In genomic region chr17:31811333-31811732, GRCm38 (mm10) we compare ENCODE assay signal across 26 mouse cellular contexts. TPM values are rescaled to one million over a fixed set of nuclear protein-coding genes. Genes with fewer than 3 reads are reported as not detected.
DNase-seq lines count a peak whose midpoint lies in the region; ATAC-seq and TF ChIP-seq lines count a peak whose summit lies in the region.
"Had no signal": no experiment of that assay in that cellular context is flagged by ENCODE, and none has a peak within 500 bp of the region (broad histone marks: within the 10 kb centered on the region; RNA-seq: fewer than 3 reads in every experiment).

No protein-coding gene starts in this region.

- TF ChIP-seq CTCF in E14TG2a.4 (conservative IDR thresholded peaks at IDR 0.05; ENCODE audit: low read length) = no peak
- peak; percentile 31 for TF ChIP-seq CTCF in ES-Bruce4 (IDR thresholded peaks at IDR 0.05; ENCODE audit: low read depth, low read length)

- no peak overlapping the region for H3K4me2 ChIP-seq in neural tube, embryonic 15.5 days
- H3K4me2 ChIP-seq: embryonic facial prominence, embryonic 13.5 days; embryonic facial prominence, embryonic 15.5 days; forebrain, embryonic 12.5 days had no signal

- DNase-seq in ES-E14 (ENCODE audit: low read depth, low spot score) = peak; percentile 79
- DNase-seq in ZHBTc4 (ENCODE audit: low read depth, low spot score) = peak; percentile 95
- DNase-seq in left cerebral cortex, postnatal 25 days (ENCODE audit: low spot score in 2 of 2) = no peak
- DNase-seq in cerebellum, adult 9-11 months = no peak
- no peak for DNase-seq in Muller cell, postnatal 12 days (ENCODE audit: inconsistent ontology term)
- DNase-seq: adrenal gland, adult 8-10 months; adrenal gland, postnatal 14 days; adrenal gland, postnatal 36 days; cerebellum, adult 11-12 months; cerebellum, adult 2 months; cerebellum, adult 9-10 months; cerebellum, postnatal 14 days; cerebellum, postnatal 36 days; embryo, embryonic 11 days had no signal

- H3K9me3 ChIP-seq in E14TG2a.4 (ENCODE audit: low read length) (no peaks in the 10 kb centered on the region), ES-Bruce4 (replicated peaks; ENCODE audit: control insufficient read depth, insufficient read depth, low read length, poor library complexity, severe bottlenecking) (no peaks in the 10 kb centered on the region), ES-E14 (ENCODE audit: control insufficient read depth, insufficient read depth, low read depth, low read length) (no peaks in the 10 kb centered on the region)
- H3K9me3 ChIP-seq in neural tube, embryonic 15.5 days (replicated peaks) = no peaks in the 10 kb centered on the region
- H3K9me3 ChIP-seq: embryonic facial prominence, embryonic 13.5 days; embryonic facial prominence, embryonic 15.5 days; forebrain, embryonic 10.5 days; forebrain, embryonic 12.5 days had no signal

- no peak for ATAC-seq in neural tube, embryonic 15.5 days (ENCODE audit: low FRiP score)
- ATAC-seq: activated CD4-positive, CD25-positive, alpha-beta regulatory T cell, adult 4 months; forebrain, embryonic 14.5 days; forebrain, embryonic 16.5 days; Patski had no signal

- H3K4me3 ChIP-seq in E14TG2a.4 (replicated peaks; ENCODE audit: low read length) = peak overlapping the region; percentile 52
- H3K4me3 ChIP-seq in ES-Bruce4 (ENCODE audit: low read depth, low read length) = peak overlapping the region; percentile 40; the same call in 1 of the 2 replicates
- H3K4me3 ChIP-seq in ES-E14 (ENCODE audit: insufficient read depth in 1 of 2, low read depth in 1 of 2, low read length in 2 of 2, poor library complexity in 1 of 2, severe bottlenecking in 1 of 2) = peak overlapping the region; percentile 13 to 32; a peak in 3 of 4 replicates
- no peak overlapping the region for H3K4me3 ChIP-seq in neural tube, embryonic 15.5 days (replicated peaks)
- H3K4me3 ChIP-seq: embryonic facial prominence, embryonic 13.5 days; embryonic facial prominence, embryonic 15.5 days; erythroblast, embryonic 14.5 days; forebrain, embryonic 10.5 days; forebrain, embryonic 12.5 days had no signal

- H3K27ac ChIP-seq in ES-Bruce4 (ENCODE audit: insufficient read depth, low read length) = peak overlapping the region; percentile 82
- peak overlapping the region; percentile 98; the same call in 1 of the 2 replicates for H3K27ac ChIP-seq in ES-E14 (ENCODE audit: insufficient read depth, low read depth, low read length, poor library complexity, severe bottlenecking)
- no peak overlapping the region for H3K27ac ChIP-seq in neural tube, embryonic 15.5 days (replicated peaks)
- H3K27ac ChIP-seq: embryonic facial prominence, embryonic 13.5 days; embryonic facial prominence, embryonic 15.5 days; forebrain, embryonic 10.5 days; forebrain, embryonic 12.5 days had no signal

- peak; percentile 83 for TF ChIP-seq EP300 in ES-Bruce4 (IDR thresholded peaks at IDR 0.05; ENCODE audit: insufficient read depth, low read depth, low read length)

- no peaks in the 10 kb centered on the region for H3K27me3 ChIP-seq in E14TG2a.4 (ENCODE audit: insufficient read depth, low read length)
- no peaks in the 10 kb centered on the region for H3K27me3 ChIP-seq in ES-Bruce4 (ENCODE audit: control insufficient read depth, insufficient read depth, low read length, poor library complexity, severe bottlenecking)
- no peaks in the 10 kb centered on the region for H3K27me3 ChIP-seq in neural tube, embryonic 15.5 days (replicated peaks)
- H3K27me3 ChIP-seq: embryonic facial prominence, embryonic 13.5 days; embryonic facial prominence, embryonic 15.5 days; Patski had no signal

- TF ChIP-seq POLR2A in ES-Bruce4 (IDR thresholded peaks at IDR 0.05; ENCODE audit: insufficient read depth, low read length) = no peak

- H3K9ac ChIP-seq in ES-Bruce4 (ENCODE audit: low read depth, poor library complexity, severe bottlenecking) = no peak overlapping the region
- peak overlapping the region; percentile 70; the same call in 1 of the 2 replicates for H3K9ac ChIP-seq in ES-E14 (ENCODE audit: insufficient read depth, low read depth, low read length, poor library complexity, severe bottlenecking)
- H3K9ac ChIP-seq in neural tube, embryonic 15.5 days (replicated peaks) = no peak overlapping the region
- H3K9ac ChIP-seq: embryonic facial prominence, embryonic 13.5 days; embryonic facial prominence, embryonic 15.5 days; forebrain, embryonic 12.5 days had no signal

- peaks cover 85% of the 10 kb centered on the region for H3K4me1 ChIP-seq in E14TG2a.4 (replicated peaks; ENCODE audit: low read depth, low read length)
- H3K4me1 ChIP-seq in ES-Bruce4 (ENCODE audit: control insufficient read depth, insufficient read depth, low read length) = peaks cover 18% of the 10 kb centered on the region
- peaks cover 17 to 34% of the 10 kb centered on the region in 2 experiments for H3K4me1 ChIP-seq in ES-E14 (ENCODE audit: control insufficient read depth in 2 of 2, insufficient read depth in 2 of 2, low read length in 2 of 2, poor library complexity in 1 of 2)
- H3K4me1 ChIP-seq in neural tube, embryonic 15.5 days = peaks cover 28% of the 10 kb centered on the region

- 70% methylated on average over 4 of the region's 4 CpGs for WGBS in neural tube, embryonic 15.5 days

- H3K36me3 ChIP-seq in E14TG2a.4 (ENCODE audit: insufficient read depth, low read length) (no peaks in the 10 kb centered on the region), ES-Bruce4 (ENCODE audit: control insufficient read depth, insufficient read depth, low read length, poor library complexity, severe bottlenecking) (no peaks in the 10 kb centered on the region), ES-E14 (ENCODE audit: control insufficient read depth, insufficient read depth, low read length, poor library complexity, severe bottlenecking) (no peaks in the 10 kb centered on the region)
- no peaks in the 10 kb centered on the region for H3K36me3 ChIP-seq in neural tube, embryonic 15.5 days
- H3K36me3 ChIP-seq: embryonic facial prominence, embryonic 13.5 days; embryonic facial prominence, embryonic 15.5 days; forebrain, embryonic 10.5 days; forebrain, embryonic 12.5 days had no signal

- in situ Hi-C loops in ES-E14 (cut with MboI; ENCODE audit: low sequenced_read_pairs in 2 of 2, unreplicated experiment in 2 of 2) = no loop called here

- intact Hi-C loops in left cerebral cortex, postnatal 25 days (cut with DNase I) = no loop called here

TF ChIP-seq in ES-E14, 5 proteins besides CTCF, POLR2A, EP300 and RAD21:
- no peak for TF ChIP-seq CHD2 (IDR thresholded peaks at IDR 0.05; ENCODE audit: low read depth, low read length)
- no peak for TF ChIP-seq ZNF384 (IDR thresholded peaks at IDR 0.05; ENCODE audit: low read depth, low read length)
- TF ChIP-seq MAFK (IDR thresholded peaks at IDR 0.05; ENCODE audit: insufficient read depth, low read depth, low read length) = no peak
- no peak for TF ChIP-seq HCFC1 (IDR thresholded peaks at IDR 0.05; ENCODE audit: borderline replicate concordance, insufficient read depth, low read length)
- no peak for TF ChIP-seq ZC3H11A (IDR thresholded peaks at IDR 0.05; ENCODE audit: borderline replicate concordance, low read depth, low read length)

RNA-seq across cellular contexts. Expression of gene Sik1, which starts 44.3 kb away (rescaled TPM):
- polyA plus RNA-seq in ES-Bruce4 (2011; ENCODE audit: insufficient read depth, insufficient read length, low read depth, missing spikeins) = 45.1 and 48.4 TPM in 2 replicates
- total RNA-seq in ES-E14 (2012; rRNA removed) = 35.0 and 41.2 TPM in 2 replicates
- total RNA-seq in left cerebral cortex, postnatal 25 days (2021) = 10 to 100 TPM; 20.2 to 20.9 TPM
- 18.4 and 20.7 TPM in 2 replicates for polyA plus RNA-seq in neural tube, embryonic 15.5 days (2015; fragmentation: Nextera tagmentation; extraction: Ambion mirVana)

Comparison
In these comparisons a context has a peak if more than half of its experiments do, and no peak if none do; other contexts are left out.
1. DNase-seq: peak in ES-E14 (single experiment) and ZHBTc4 (single experiment); none in left cerebral cortex, postnatal 25 days (0 of 2), cerebellum, adult 9-11 months (single experiment) and Muller cell, postnatal 12 days (single experiment).